Mouse (Mus musculus): ENCODE results near the gene Ifit1bl1.
"Not testable (repeated sequence)": the region's sequence is repeated elsewhere in the genome, so short reads cannot be mapped to it uniquely, and the experiment has no call there.

Gene Ifit1bl1

DNA sequence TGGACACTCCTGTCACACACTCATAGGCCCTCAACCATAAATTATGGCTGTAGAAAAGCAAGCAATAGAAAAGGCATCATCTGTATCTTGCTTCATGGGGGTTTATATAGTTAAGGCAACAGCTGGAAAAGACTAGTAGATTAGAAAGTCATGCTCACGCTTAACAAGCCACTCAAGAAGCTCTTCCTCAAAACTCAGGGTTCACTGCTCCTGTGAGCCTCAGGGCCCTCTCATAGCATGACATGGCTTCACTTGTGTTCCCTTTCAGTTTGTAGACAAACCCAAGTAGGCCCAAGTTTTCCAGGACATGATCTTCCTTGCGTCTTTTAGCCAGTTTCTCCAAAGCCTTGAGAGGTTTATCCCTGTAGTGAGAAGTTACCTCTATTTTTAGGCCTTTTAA is 8.3 kb downstream of the Ifit1bl1 start:
- TF ChIP-seq GATA4 (IDR thresholded peaks at IDR 0.05; ENCODE audit: insufficient replicate concordance, low read length): no peak

DNA sequence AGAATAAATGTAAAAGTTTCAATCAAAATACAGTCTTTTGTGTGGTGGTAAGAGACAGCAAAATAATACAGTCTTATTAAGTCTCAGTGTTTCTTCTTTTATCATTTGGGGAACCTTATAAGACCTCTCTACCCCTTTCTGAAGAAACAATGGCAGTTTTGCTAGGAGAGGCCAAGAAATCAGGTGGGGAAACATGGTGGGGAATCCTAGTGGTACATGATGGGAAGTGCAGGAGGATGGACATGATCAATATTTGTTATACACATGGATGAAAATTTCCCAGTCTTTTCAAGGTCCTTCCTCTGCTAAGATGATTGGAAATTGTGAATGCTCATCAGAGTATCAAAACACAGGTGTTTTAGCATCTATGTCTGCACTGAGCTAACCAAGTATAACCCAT is 12.8 kb downstream of the Ifit1bl1 start:
- no peak for TF ChIP-seq GATA4 (IDR thresholded peaks at IDR 0.05; ENCODE audit: insufficient replicate concordance, low read length)

DNA sequence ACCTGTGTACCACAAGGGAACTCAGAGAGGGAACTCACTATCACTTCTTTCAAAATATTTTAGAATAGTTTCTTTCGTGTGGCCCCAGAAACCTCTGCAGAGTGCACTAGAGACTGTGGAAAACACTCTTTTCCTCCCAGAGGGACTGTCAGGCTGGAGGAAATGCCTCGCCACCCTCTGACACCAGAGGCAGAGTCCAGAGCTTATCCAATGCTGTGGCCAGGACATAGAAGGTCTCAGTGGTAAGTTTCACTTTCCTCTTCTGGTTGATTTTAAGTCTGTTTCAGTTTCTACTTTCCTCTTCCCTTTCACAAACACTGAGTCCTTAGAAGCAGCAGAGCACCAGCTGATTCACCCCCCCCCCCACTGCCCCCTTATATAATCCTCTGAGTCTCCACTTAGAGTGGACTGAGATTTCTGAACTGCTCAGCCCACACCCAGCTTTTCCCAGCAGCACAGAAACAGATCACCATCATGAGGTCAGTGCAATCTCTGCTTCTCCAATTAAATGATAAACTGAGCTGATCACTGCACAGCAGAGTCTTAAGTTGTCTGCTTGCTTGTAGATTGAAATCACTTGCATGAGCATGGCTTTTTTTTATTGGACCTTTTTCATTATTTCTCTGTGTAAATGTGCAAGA is 18.5 kb downstream of the Ifit1bl1 start, which contains the start of gene Ifit3:
Ifit3 (plus strand) TSS at position 406 of the 641 bp plus-strand sequence.
- not testable (repeated sequence) for TF ChIP-seq GATA4 (IDR thresholded peaks at IDR 0.05; ENCODE audit: insufficient replicate concordance, low read length)

DNA sequence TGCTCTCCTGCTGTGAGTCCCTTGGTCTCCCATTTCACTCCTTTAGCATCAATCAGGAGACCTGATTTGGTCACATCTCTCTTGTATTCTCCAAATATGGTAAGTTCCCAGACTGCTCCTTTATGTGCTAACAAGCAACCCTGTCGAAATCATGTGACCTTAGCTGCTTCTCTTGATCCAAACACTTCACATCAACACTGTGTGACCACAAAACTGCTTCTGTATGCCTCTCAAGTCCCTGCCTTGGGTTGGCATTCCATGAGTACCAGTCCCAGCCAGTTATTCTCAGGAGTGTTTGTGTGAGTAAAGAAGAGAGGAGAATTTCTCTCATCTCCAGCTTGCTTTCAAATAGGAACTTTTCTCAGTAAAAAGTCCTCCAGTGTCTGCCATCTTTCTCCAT is 24.6 kb downstream of the Ifit1bl1 start:
- no peak for TF ChIP-seq GATA4 (IDR thresholded peaks at IDR 0.05; ENCODE audit: insufficient replicate concordance, low read length)

DNA sequence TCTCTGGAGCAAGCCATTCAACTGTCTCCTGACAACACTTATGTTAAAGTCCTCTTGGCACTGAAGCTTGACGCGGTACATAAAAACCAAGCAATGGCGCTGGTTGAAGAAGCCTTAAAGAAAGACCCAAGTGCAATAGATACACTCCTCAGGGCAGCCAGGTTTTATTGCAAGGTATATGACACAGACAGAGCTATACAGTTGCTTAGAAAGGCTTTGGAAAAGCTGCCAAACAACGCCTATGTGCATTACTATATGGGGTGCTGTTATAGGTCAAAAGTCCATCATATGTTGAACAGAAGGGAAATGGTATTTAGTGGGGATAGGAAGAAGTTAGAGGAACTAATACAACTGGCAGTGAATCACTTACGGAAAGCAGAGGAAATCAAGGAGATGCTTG is 28.1 kb downstream of the Ifit1bl1 start:
- TF ChIP-seq GATA4 (IDR thresholded peaks at IDR 0.05; ENCODE audit: insufficient replicate concordance, low read length): no peak

DNA sequence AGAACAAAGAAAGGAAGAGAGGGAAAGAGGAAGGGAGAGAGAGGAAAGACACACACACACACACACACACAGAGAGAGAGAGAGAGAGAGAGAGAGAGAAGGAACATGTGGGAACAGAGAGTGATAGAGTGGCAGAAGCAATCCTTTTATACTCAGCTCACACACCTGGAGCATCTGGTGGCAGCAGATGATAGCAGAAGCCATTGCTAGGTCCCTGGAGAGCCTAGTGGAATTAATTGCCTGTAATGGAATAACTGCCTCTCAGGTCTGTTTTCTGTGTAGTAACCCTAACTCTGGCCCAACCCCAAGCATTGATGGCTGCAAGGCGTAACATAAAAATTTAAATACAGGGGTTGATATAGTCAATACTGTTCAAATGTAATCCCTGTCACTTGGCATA is 30.7 kb downstream of the Ifit1bl1 start:
- no peak for TF ChIP-seq GATA4 (IDR thresholded peaks at IDR 0.05; ENCODE audit: insufficient replicate concordance, low read length)

DNA sequence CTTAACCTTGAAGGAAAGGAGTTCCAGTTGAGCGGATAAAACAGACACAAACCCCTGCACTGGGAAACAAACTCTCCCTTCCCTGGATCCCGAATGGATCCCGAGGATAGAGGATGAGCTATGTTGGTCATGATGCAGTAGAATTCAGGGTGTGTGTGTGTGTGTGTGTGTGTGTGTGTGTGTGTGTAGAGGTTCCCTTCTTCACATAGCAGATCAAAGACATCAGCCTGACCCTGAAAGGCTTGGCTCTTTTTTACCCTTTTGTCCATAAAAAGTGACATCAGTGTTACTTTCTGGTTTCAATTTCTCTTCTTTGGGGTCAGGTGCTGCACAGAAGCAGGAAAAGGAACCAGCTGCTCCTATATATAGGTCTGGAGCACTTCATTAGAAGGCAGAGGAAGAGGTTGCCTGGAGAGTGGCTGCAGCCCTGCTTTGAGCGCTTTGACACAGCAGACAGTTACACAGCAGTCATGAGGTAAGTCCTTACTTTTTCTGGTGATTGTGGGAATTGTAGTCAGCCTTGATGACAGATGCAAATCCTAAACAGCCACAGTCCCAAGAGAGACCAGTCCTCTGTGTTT is 31.8 kb downstream of the Ifit1bl1 start:
- no peak for TF ChIP-seq GATA4 (IDR thresholded peaks at IDR 0.05; ENCODE audit: insufficient replicate concordance, low read length)

DNA sequence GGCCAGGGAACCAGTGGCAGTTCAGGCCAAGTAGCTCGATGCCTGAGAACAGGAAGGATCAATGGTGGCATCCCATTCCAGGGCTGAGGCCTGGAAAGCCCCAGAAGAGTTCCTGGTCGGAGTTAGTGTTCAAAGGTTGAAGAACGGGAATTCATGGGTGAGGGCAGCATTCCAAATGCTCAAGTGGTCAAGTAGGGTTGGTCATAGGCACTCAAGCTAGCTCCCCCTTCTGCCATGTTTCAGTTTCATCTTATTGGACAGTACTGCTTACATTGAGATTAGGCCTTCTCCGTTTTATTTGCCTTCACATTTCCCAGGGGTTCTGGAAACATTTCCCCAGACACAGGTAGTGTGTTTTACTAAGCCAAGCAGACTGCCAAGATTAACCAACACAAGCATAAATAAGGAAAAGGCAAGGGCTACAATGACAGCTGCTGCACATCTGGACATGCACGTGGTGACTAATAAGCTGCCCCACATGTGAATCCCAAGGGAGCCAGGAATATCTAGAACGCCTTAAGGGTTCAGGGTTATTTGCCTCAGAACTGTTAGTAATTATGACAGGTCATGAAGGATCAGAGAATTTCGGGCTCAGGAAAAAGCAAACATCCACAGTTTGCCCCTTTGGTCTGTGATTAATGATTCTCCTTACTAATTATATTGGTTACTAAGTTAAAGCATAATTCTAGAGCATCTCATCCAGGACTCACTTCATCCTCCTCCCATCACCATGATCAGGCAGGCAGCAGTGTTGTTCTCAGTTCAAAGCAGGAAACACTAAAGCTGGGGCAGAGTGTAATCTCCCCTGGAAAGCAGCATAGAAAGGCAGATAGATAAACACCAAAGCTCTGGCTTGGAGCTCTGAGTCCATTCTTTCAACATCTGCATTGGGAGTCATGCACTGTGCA is 32.5 kb downstream of the Ifit1bl1 start:
- TF ChIP-seq GATA4 (IDR thresholded peaks at IDR 0.05; ENCODE audit: insufficient replicate concordance, low read length): no peak

DNA sequence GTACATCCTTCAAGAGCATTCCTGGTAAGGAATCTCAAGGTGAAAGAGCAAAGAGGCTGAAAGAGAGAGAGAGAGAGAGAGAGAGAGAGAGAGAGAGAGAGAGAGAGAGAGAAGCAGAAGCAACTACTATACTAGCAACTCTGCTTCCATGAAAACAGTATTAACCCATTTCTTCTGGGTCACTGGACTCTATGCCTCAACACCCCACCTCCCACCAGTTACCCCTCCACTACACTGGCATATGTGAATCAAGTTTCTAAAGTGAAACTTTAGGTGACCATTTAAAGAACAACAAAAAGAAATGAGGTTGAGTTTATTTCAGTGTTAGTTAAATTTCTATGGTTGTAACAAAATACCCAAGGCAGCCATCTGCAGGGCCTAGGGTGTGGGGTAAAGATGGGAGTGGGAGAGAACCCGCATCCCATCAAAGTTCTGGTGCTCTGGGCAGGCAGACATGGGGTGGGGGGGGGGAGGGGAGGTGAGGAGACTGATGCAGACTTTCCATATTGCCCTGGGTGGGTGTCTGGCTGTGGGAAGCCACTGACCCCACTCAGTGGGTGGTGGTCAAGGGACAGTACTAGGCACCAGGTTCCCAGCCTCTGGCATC is 35.5 kb downstream of the Ifit1bl1 start:
- no peak for TF ChIP-seq GATA4 (IDR thresholded peaks at IDR 0.05; ENCODE audit: insufficient replicate concordance, low read length)

DNA sequence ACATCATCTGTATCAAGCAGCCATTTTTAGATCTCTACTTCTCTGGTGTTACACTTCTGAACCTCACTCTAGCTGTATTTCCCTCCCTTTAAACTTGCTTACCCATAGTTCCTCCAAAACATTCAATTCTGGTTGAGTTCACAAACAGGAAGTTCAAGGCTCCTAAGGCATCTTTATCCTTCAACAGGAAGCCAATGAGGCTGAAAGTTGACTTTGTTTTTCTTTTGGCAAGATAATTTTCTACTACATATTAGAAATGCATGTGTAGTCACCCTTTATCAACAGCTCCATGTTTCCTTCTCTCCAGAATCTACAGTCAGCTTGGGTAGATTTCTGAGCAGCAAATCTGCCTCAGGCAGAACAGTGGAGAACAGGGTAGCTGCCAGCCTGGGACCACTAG is 39.2 kb downstream of the Ifit1bl1 start:
- peak; percentile 57; the same call in 1 of the 2 replicates for TF ChIP-seq GATA4 (IDR thresholded peaks at IDR 0.05; ENCODE audit: insufficient replicate concordance, low read length)

DNA sequence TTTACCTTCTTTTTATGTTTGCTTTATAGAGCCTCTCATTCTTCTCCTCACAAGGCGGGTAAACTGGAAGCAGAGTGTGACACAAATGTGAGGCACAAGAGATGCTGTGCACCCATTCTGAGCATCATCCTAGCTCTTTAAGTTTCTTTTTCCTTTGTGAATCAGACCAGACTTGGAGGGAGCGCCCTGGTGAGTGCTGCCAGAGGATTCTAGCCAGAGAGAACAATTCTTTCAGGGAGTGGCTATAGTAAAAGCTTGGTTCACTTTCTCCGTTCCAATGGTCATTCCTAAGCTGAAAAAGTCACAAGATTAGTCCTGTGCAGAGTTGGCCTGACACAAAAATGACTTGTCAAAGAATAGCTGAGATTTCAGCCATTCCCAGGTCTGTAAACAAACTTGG is 45.1 kb downstream of the Ifit1bl1 start:
- no peak for TF ChIP-seq GATA4 (IDR thresholded peaks at IDR 0.05; ENCODE audit: insufficient replicate concordance, low read length)

DNA sequence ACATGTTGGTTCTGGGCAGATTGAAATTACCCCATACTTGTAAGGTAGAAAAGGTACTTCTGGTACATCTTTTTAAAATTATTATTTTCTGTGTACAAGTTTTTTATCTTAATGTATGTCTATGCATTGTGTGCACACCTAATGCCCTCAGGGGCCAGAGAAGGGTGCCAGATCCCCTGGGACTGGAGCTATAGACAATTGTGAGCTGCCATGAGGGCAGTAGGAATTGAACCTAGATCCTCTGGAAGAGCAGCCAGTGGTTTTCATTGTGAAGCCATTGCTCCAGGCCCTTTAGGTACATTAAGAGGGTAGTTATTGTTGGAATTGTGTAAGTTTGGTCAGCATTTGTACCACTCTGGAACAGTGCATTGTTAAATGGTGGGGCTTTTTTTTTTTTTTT is 47.7 kb downstream of the Ifit1bl1 start:
- no peak for TF ChIP-seq GATA4 (IDR thresholded peaks at IDR 0.05; ENCODE audit: insufficient replicate concordance, low read length)

DNA sequence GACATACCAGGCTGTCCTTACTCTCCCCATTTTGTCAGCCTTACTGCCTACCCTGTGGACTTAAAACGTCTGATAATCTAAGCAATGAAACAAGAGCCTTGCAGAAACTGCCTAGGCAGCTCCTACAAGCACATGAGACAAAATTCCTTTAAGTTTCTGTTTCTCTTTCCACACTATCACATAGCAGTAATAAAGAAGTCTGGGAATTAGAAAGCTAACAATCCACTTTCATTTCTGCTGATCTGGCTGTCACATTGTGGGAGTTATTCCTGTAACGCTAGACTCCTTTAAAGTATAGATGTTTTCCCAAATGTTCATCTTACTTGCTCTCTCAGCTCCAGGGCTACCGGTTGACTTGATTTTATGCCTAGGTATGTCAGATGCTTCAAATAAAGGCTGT is 48.2 kb downstream of the Ifit1bl1 start:
- TF ChIP-seq GATA4 (IDR thresholded peaks at IDR 0.05; ENCODE audit: insufficient replicate concordance, low read length): no peak

DNA sequence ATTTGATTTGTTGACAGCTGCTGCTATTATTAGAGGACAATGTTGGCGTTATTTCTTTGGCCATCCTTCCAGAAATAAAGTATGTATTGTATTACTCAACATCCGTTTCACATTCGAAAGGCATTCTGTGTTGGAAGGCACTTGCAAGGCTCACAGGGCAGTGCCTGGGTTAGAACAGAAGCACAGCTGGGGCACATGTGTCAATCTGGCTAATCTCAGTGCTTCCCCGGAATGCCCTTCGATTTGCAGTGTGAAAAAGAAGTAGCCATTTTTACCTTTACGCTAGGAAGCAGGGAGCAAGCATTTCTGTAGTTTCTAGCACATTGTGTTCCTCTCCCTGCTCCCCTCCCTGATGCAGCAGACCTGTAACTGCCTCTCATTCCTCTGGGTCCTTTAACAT is 48.7 kb downstream of the Ifit1bl1 start:
- TF ChIP-seq GATA4 (IDR thresholded peaks at IDR 0.05; ENCODE audit: insufficient replicate concordance, low read length): no peak

DNA sequence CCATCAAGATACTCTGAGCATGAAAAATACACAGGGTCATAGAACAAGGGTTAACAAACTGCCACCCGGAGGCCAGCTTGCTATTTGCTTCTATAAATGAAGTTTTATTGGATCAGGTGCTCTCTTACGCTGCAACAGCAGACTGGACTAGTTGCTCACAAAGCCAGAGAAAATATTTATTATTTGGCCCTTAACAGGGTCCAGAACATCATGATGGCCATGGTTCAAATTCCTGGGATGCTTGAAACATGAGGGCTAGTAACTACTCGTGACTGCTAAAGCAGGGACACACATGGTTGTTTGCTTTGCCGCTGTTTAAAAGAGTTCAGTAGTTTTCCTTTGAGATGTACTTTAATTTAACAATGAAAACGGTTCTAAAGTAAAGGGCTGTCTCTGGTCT is 49.8 kb downstream of the Ifit1bl1 start:
- TF ChIP-seq GATA4 (IDR thresholded peaks at IDR 0.05; ENCODE audit: insufficient replicate concordance, low read length): no peak
